Mouse (Mus musculus): ENCODE data around the gene Bend4. TPM values are rescaled to one million over a fixed set of nuclear protein-coding genes. Genes with fewer than 3 reads are reported as not detected.

Bend4 gene
- 0.08 and 0.12 TPM in 2 replicates for polyA plus RNA-seq (2012; ENCODE audit: low replicate concordance)

GRCm38 (mm10) chr5:67427443-67428360, at the start of gene Bend4:
Gene Bend4 (minus strand): TSS chr5:67428310.

Other genes with a start within 250 kb of the Bend4 start
- gene Tmem33, start 167.7 kb downstream of the Bend4 start, polyA plus RNA-seq (2012; ENCODE audit: low replicate concordance), result 122 and 262 TPM in 2 replicates
- gene Slc30a9, start 121.4 kb downstream of the Bend4 start, polyA plus RNA-seq (2012; ENCODE audit: low replicate concordance), result 4.0 and 10.1 TPM in 2 replicates
- 0.09 TPM in 1 of 2 replicates, not detected in the other for gene Shisa3, start 179.6 kb upstream of the Bend4 start, polyA plus RNA-seq (2012; ENCODE audit: low replicate concordance)